Mouse (Mus musculus): ENCODE data around the gene Pnp2. TPM values are rescaled to one million over a fixed set of nuclear protein-coding genes. Genes with fewer than 3 reads are reported as not detected.
A peak's percentile ranks its signal among the peaks of the same experiment; 100 is the strongest.
"Not testable (repeated sequence)": the region's sequence is repeated elsewhere in the genome, so short reads cannot be mapped to it uniquely, and the experiment has no call there.

Gene Pnp2
- 0.54 and 0.56 TPM in 2 replicates for polyA plus RNA-seq (2012; rRNA removed)

GRCm38 (mm10) chr14:50955942-50956508, at the start of gene Pnp2:
Gene Pnp2 (plus strand): TSS chr14:50955992.
- not testable (repeated sequence) for H3K4me3 ChIP-seq (ENCODE audit: insufficient read depth, low read depth, low read length); H3K27ac ChIP-seq (ENCODE audit: insufficient read depth, low read depth, low read length); H3K27me3 ChIP-seq (replicated peaks; ENCODE audit: control insufficient read depth, insufficient read depth, low read length); H3K4me1 ChIP-seq (ENCODE audit: control insufficient read depth, insufficient read depth, low read length); H3K36me3 ChIP-seq (ENCODE audit: control insufficient read depth, insufficient read depth, low read length)
- DNase-seq, result peak; percentile 68
- 23% methylated on average over 19 of the region's 19 CpGs for WGBS

GRCm38 (mm10) chr14:50908126-50908525, 47.7 kb upstream of the Pnp2 start:
- Histone ChIP-seq H3K27ac (ENCODE audit: insufficient read depth, low read depth, low read length) (no peak overlapping the region), H3K27me3 (replicated peaks; ENCODE audit: control insufficient read depth, insufficient read depth, low read length) (no peaks in the 10 kb centered on the region), H3K4me1 (ENCODE audit: control insufficient read depth, insufficient read depth, low read length) (no peaks in the 10 kb centered on the region), H3K36me3 (ENCODE audit: control insufficient read depth, insufficient read depth, low read length) (no peaks in the 10 kb centered on the region), H3K4me3 (ENCODE audit: insufficient read depth, low read depth, low read length) (no peak overlapping the region)
- 76% methylated on average over 4 of the region's 4 CpGs for WGBS
- DNase-seq, result no peak
- TF ChIP-seq POLR2A (IDR thresholded peaks at IDR 0.05; ENCODE audit: low read depth, low read length) (no peak), CTCF (conservative IDR thresholded peaks at IDR 0.05; ENCODE audit: insufficient read depth, insufficient read length, low read depth, low read length) (no peak)

GRCm38 (mm10) chr14:50911356-50911755, 44.4 kb upstream of the Pnp2 start:
- TF ChIP-seq CTCF (conservative IDR thresholded peaks at IDR 0.05; ENCODE audit: insufficient read depth, insufficient read length, low read depth, low read length) (no peak), POLR2A (IDR thresholded peaks at IDR 0.05; ENCODE audit: low read depth, low read length) (no peak)
- no peak for DNase-seq
- WGBS, result 76% methylated on average over 3 of the region's 3 CpGs

GRCm38 (mm10) chr14:50923437-50923836, 32.4 kb upstream of the Pnp2 start:
- H3K4me3 ChIP-seq (ENCODE audit: insufficient read depth, low read depth, low read length); H3K27me3 ChIP-seq (replicated peaks; ENCODE audit: control insufficient read depth, insufficient read depth, low read length); H3K36me3 ChIP-seq (ENCODE audit: control insufficient read depth, insufficient read depth, low read length); DNase-seq; H3K4me1 ChIP-seq (ENCODE audit: control insufficient read depth, insufficient read depth, low read length); H3K27ac ChIP-seq (ENCODE audit: insufficient read depth, low read depth, low read length): not testable (repeated sequence)
- WGBS, result 51% methylated on average over 1 of the region's 1 CpGs

More at GRCm38 (mm10) chr14:50911356-50911755, 44.4 kb upstream of the Pnp2 start:
- Histone ChIP-seq H3K36me3 (ENCODE audit: control insufficient read depth, insufficient read depth, low read length) (peaks cover 4% of the 10 kb centered on the region), H3K4me3 (ENCODE audit: insufficient read depth, low read depth, low read length) (no peak overlapping the region), H3K27ac (ENCODE audit: insufficient read depth, low read depth, low read length) (no peak overlapping the region), H3K27me3 (replicated peaks; ENCODE audit: control insufficient read depth, insufficient read depth, low read length) (no peaks in the 10 kb centered on the region), H3K4me1 (ENCODE audit: control insufficient read depth, insufficient read depth, low read length) (no peaks in the 10 kb centered on the region)

- peak within 1 kb of the TSS; percentile 58 for H3K27ac ChIP-seq (ENCODE audit: insufficient read depth, low read depth, low read length)
- TF ChIP-seq CTCF (conservative IDR thresholded peaks at IDR 0.05; ENCODE audit: insufficient read depth, insufficient read length, low read depth, low read length) (no peak), POLR2A (IDR thresholded peaks at IDR 0.05; ENCODE audit: low read depth, low read length) (peak; percentile 23)
- H3K27me3 ChIP-seq (replicated peaks; ENCODE audit: control insufficient read depth, insufficient read depth, low read length), result no peaks in the 10 kb centered on the region
- peak; percentile 98 for DNase-seq
- H3K36me3 ChIP-seq (ENCODE audit: control insufficient read depth, insufficient read depth, low read length), result no peaks in the 10 kb centered on the region; the same call in 1 of the 2 replicates
- H3K4me3 ChIP-seq (ENCODE audit: insufficient read depth, low read depth, low read length), result peak within 1 kb of the TSS; percentile 57
- peaks cover 1% of the 10 kb centered on the region; the same call in 1 of the 2 replicates for H3K4me1 ChIP-seq (ENCODE audit: control insufficient read depth, insufficient read depth, low read length)
- under 1% methylated on average over 57 of the region's 57 CpGs for WGBS
Measured at GRCm38 (mm10) chr14:50924281-50925064, 31.3 kb upstream of the Pnp2 start, which contains the start of the genes Osgep and Apex1. Gene Osgep (minus strand): TSS chr14:50924893. Gene Apex1 (plus strand): TSS chr14:50924968.

- Histone ChIP-seq H3K27ac (ENCODE audit: insufficient read depth, low read depth, low read length) (no peak overlapping the region), H3K27me3 (replicated peaks; ENCODE audit: control insufficient read depth, insufficient read depth, low read length) (no peaks in the 10 kb centered on the region), H3K36me3 (ENCODE audit: control insufficient read depth, insufficient read depth, low read length) (no peaks in the 10 kb centered on the region; the same call in 1 of the 2 replicates), H3K4me3 (ENCODE audit: insufficient read depth, low read depth, low read length) (peak overlapping the region; percentile 57), H3K4me1 (ENCODE audit: control insufficient read depth, insufficient read depth, low read length) (peaks cover 8% of the 10 kb centered on the region; the same call in 1 of the 2 replicates)
- no peak for DNase-seq
- TF ChIP-seq CTCF (conservative IDR thresholded peaks at IDR 0.05; ENCODE audit: insufficient read depth, insufficient read length, low read depth, low read length) (no peak), POLR2A (IDR thresholded peaks at IDR 0.05; ENCODE audit: low read depth, low read length) (no peak)
- 1% methylated on average over 38 of the region's 38 CpGs for WGBS
Measured at GRCm38 (mm10) chr14:50925111-50925920, 30.5 kb upstream of the Pnp2 start.

GRCm38 (mm10) chr14:50927366-50927765, 28.4 kb upstream of the Pnp2 start:
- no peak overlapping the region for H3K4me3 ChIP-seq (ENCODE audit: insufficient read depth, low read depth, low read length)
- WGBS, result 72% methylated on average over 3 of the region's 3 CpGs

More at GRCm38 (mm10) chr14:50927366-50927765, 28.4 kb upstream of the Pnp2 start:
- no peak for TF ChIP-seq POLR2A (IDR thresholded peaks at IDR 0.05; ENCODE audit: low read depth, low read length)
- TF ChIP-seq CTCF (conservative IDR thresholded peaks at IDR 0.05; ENCODE audit: insufficient read depth, insufficient read length, low read depth, low read length), result no peak
- Histone ChIP-seq H3K27ac (ENCODE audit: insufficient read depth, low read depth, low read length) (no peak overlapping the region), H3K36me3 (ENCODE audit: control insufficient read depth, insufficient read depth, low read length) (no peaks in the 10 kb centered on the region; the same call in 1 of the 2 replicates), H3K27me3 (replicated peaks; ENCODE audit: control insufficient read depth, insufficient read depth, low read length) (no peaks in the 10 kb centered on the region), H3K4me1 (ENCODE audit: control insufficient read depth, insufficient read depth, low read length) (peaks cover 11% of the 10 kb centered on the region; the same call in 1 of the 2 replicates)
- no peak for DNase-seq

All from kidney, adult 2 months (tissue).